ENCODE assay signal across 12 mouse cellular contexts in the genomic region with DNA sequence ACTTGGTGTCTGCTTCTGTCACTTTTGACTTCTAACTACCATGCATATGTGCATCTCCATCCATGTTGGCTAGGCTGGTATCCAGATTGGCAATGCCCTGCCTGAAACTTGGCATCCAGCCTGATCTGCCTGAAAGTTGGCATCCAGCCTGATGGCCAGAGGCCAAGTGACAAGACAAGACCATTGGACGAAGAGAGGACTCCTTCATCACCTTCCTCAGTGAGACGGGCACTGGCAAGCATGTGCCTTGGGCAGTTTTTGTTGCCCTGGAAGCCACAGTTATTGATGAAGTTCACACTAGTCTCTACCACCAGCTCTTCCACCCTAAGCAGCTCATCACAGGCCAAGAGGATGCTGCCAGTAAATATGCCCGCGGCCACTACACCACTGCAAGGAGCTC.
DNase-seq lines count a peak whose midpoint lies in the region; ATAC-seq lines count a peak whose summit lies in the region.
"Had no signal": no experiment of that assay in that cellular context is flagged by ENCODE, and none has a peak within 500 bp of the region (broad histone marks: within the 10 kb centered on the region; RNA-seq: fewer than 3 reads in every experiment).

No protein-coding gene starts in this region.

- peak; percentile 45; the same call in 1 of the 2 replicates for ATAC-seq in cerebellum, adult (ENCODE audit: insufficient number of reproducible peaks, low FRiP score, low TSS enrichment)

- intact Hi-C loops in left cerebral cortex, postnatal 4 days (cut with DNase I): no loop called here
- intact Hi-C loops in left cerebral cortex, postnatal 14 days (cut with DNase I): no loop called here

- DNase-seq in adrenal gland, adult (ENCODE audit: inconsistent age in 2 of 2, low spot score in 1 of 2): peak; percentile 69 to 88
- DNase-seq in adrenal gland, postnatal 4 days (ENCODE audit: low spot score in 2 of 2): no peak
- DNase-seq in left cerebral cortex, postnatal 4 days: peak; percentile 92
- no peak for DNase-seq in left cerebral cortex, postnatal 14 days (ENCODE audit: low spot score in 2 of 2)
- DNase-seq in kidney, adult 8-10 months: peak; percentile 72 to 85
- DNase-seq in testis, postnatal 10 days (ENCODE audit: low spot score): no peak
- DNase-seq in left cerebral cortex, adult 9 months (ENCODE audit: low spot score in 2 of 2): no peak
- DNase-seq: layer of hippocampus, adult 9-11 months; liver, embryonic 13.5 days; right cerebral cortex, postnatal 4 days; thymus, adult 2 months had no signal

Comparison
In these comparisons a context has a peak if more than half of its experiments do, and no peak if none do; other contexts are left out.
1. DNase-seq: peak in adrenal gland, adult (2 of 2), left cerebral cortex, postnatal 4 days (single experiment) and kidney, adult 8-10 months (2 of 2); none in adrenal gland, postnatal 4 days (0 of 2), left cerebral cortex, postnatal 14 days (0 of 2), testis, postnatal 10 days (single experiment) and left cerebral cortex, adult 9 months (0 of 2).